Mouse (Mus musculus) liver, embryonic 11.5 days (tissue): Measurements from ENCODE around the gene C1ql4. TPM values are rescaled to one million over a fixed set of nuclear protein-coding genes. Genes with fewer than 3 reads are reported as not detected.
"Not testable (repeated sequence)": the region's sequence is repeated elsewhere in the genome, so short reads cannot be mapped to it uniquely, and the experiment has no call there.

Source experiments
- ATAC-seq: fragments of 200-750 bp; cut with Nextera tagmentation; replicated peaks from 2 replicates; pipeline ENCODE4 v1.8.0; 2017; ENCODE audit warnings: moderate number of reproducible peaks, mild to moderate bottlenecking, moderate TSS enrichment, moderate library complexity; ENCODE audit not compliant: low FRiP score
- DNase-seq: peaks from one replicate; pipeline ENCODE4 v3.0.0-alpha.2; 2017; ENCODE audit warnings: low spot score
- H3K27ac ChIP-seq: fragments of 300-500 bp; sonication (generic); 2 replicates; pipeline ENCODE4 v1.5.1; 2014; ENCODE audit warnings: mild to moderate bottlenecking, low read depth, low read length, control low read depth
- H3K27me3 ChIP-seq: fragments of 300-500 bp; sonication (generic); replicated peaks from 2 replicates; pipeline ENCODE4 v1.6.1; 2014; ENCODE audit warnings: low read length, mixed read lengths; ENCODE audit not compliant: control insufficient read depth, insufficient read depth
- H3K36me3 ChIP-seq: fragments of 300-500 bp; sonication (generic); 2 replicates; pipeline ENCODE4 v1.6.1; 2014; ENCODE audit warnings: mild to moderate bottlenecking, low read length, moderate library complexity, mixed read lengths; ENCODE audit not compliant: control insufficient read depth, insufficient read depth
- H3K4me1 ChIP-seq: fragments of 300-500 bp; sonication (generic); replicated peaks from 2 replicates; pipeline ENCODE4 v1.6.1; 2014; ENCODE audit warnings: low read length, mixed read lengths; ENCODE audit not compliant: control insufficient read depth, insufficient read depth
- H3K4me2 ChIP-seq: fragments of 300-500 bp; sonication (generic); 2 replicates; pipeline ENCODE4 v1.6.1; 2014; ENCODE audit warnings: mild to moderate bottlenecking, control low read depth, moderate library complexity
- H3K4me3 ChIP-seq: fragments of 300-500 bp; sonication (generic); 2 replicates; pipeline ENCODE4 v1.5.1; 2014; ENCODE audit warnings: low read depth, low read length, control low read depth
- H3K9ac ChIP-seq: fragments of 300-500 bp; sonication (generic); 2 replicates; pipeline ENCODE4 v1.6.1; 2014; ENCODE audit warnings: low read depth, low read length, control low read depth
- H3K9me3 ChIP-seq: fragments of 300-500 bp; sonication (generic); 2 replicates; pipeline ENCODE4 v1.6.1; 2016; ENCODE audit warnings: low read length, inconsistent platforms, mixed read lengths; ENCODE audit not compliant: control insufficient read depth
- WGBS: fragments of 180-500 bp; shearing (Covaris S2); extraction: QIAGEN DNeasy Blood & Tissue Kit; methylation state at CpG from one replicate; pipeline ENCODE4 v1.1.7; 2014; 5-methylcytosine and 5-hydroxymethylcytosine counted together
- polyA plus RNA-seq: library from polyadenylated mRNA; unstranded; fragments of >200 nt; fragmentation: Nextera tagmentation; extraction: Ambion mirVana; gene quantifications from 2 replicates; pipeline ENCODE4 v1.2.1, GENCODE M21; 2014

Gene C1ql4
- polyA plus RNA-seq, 1 experiment from 2014 or later = not detected

GRCm38 (mm10) chr15:99049473-99050253 lies 38.0 kb downstream of the C1ql4 start:
- ATAC-seq = no peak
- Histone ChIP-seq H3K36me3 (no peaks in the 10 kb centered on the region), H3K4me2 (no peak overlapping the region), H3K27me3 (peaks cover 28% of the 10 kb centered on the region), H3K9ac (no peak overlapping the region), H3K9me3 (no peaks in the 10 kb centered on the region), H3K4me3 (no peak overlapping the region), H3K4me1 (no peaks in the 10 kb centered on the region), H3K27ac (no peak overlapping the region)
- DNase-seq = no peak
- 24% methylated on average over 13 of the region's 13 CpGs for WGBS

GRCm38 (mm10) chr15:99045734-99046133 lies 41.9 kb downstream of the C1ql4 start:
- WGBS = 89% methylated on average over 6 of the region's 6 CpGs
- not testable (repeated sequence) for H3K9ac ChIP-seq, DNase-seq, H3K4me1 ChIP-seq, ATAC-seq, H3K27me3 ChIP-seq, H3K4me2 ChIP-seq, H3K27ac ChIP-seq, H3K4me3 ChIP-seq, H3K9me3 ChIP-seq, H3K36me3 ChIP-seq

GRCm38 (mm10) chr15:99044854-99045253 lies 42.8 kb downstream of the C1ql4 start:
- Histone ChIP-seq H3K36me3 (no peaks in the 10 kb centered on the region), H3K9me3 (no peaks in the 10 kb centered on the region), H3K27me3 (no peaks in the 10 kb centered on the region), H3K4me1 (peaks cover 6% of the 10 kb centered on the region; the same call in 1 of the 2 replicates), H3K4me2 (no peak overlapping the region), H3K4me3 (no peak overlapping the region), H3K9ac (no peak overlapping the region), H3K27ac (no peak overlapping the region)
- DNase-seq = no peak
- WGBS = 56% methylated on average over 3 of the region's 3 CpGs
- no peak for ATAC-seq

GRCm38 (mm10) chr15:99042334-99042733 lies 45.3 kb downstream of the C1ql4 start:
- DNase-seq (no peak), ATAC-seq (0 out of 2 replicates have a peak, but pooled peaks have one; percentile 20)
- H3K27ac ChIP-seq = no peak overlapping the region
- no peak overlapping the region for H3K9ac ChIP-seq
- no peak overlapping the region for H3K4me3 ChIP-seq
- H3K36me3 ChIP-seq = peaks cover 5% of the 10 kb centered on the region; the same call in 1 of the 2 replicates
- WGBS = 72% methylated on average over 5 of the region's 5 CpGs
- H3K9me3 ChIP-seq = no peaks in the 10 kb centered on the region
- peaks cover 6% of the 10 kb centered on the region; the same call in 1 of the 2 replicates for H3K4me1 ChIP-seq
- no peaks in the 10 kb centered on the region for H3K27me3 ChIP-seq
- no peak overlapping the region for H3K4me2 ChIP-seq

GRCm38 (mm10) chr15:99040920-99041856 lies 46.4 kb downstream of the C1ql4 start:
- Histone ChIP-seq H3K27ac (no peak overlapping the region), H3K4me1 (peaks cover 6% of the 10 kb centered on the region; the same call in 1 of the 2 replicates), H3K9ac (no peak overlapping the region), H3K9me3 (no peaks in the 10 kb centered on the region), H3K4me3 (no peak overlapping the region), H3K4me2 (no peak overlapping the region), H3K36me3 (peaks cover 12% of the 10 kb centered on the region), H3K27me3 (no peaks in the 10 kb centered on the region)
- DNase-seq (no peak), ATAC-seq (no peak)
- WGBS = 67% methylated on average over 21 of the region's 21 CpGs

- Histone ChIP-seq H3K4me2 (no peak overlapping the region), H3K9me3 (no peaks in the 10 kb centered on the region), H3K36me3 (peaks cover 14% of the 10 kb centered on the region), H3K4me1 (peaks cover 6% of the 10 kb centered on the region; the same call in 1 of the 2 replicates), H3K9ac (no peak overlapping the region), H3K4me3 (no peak overlapping the region), H3K27ac (no peak overlapping the region), H3K27me3 (no peaks in the 10 kb centered on the region)
- ATAC-seq = peak; percentile 43; the same call in 1 of the 2 replicates
- 53% methylated on average over 26 of the region's 26 CpGs for WGBS
- DNase-seq = peak; percentile 34
These were observed 47.4 kb downstream of the C1ql4 start for GRCm38 (mm10) chr15:99039996-99040919.

- peaks cover 23% of the 10 kb centered on the region for H3K36me3 ChIP-seq
- DNase-seq (no peak), ATAC-seq (no peak)
- H3K4me3 ChIP-seq = no peak overlapping the region
- H3K4me2 ChIP-seq = no peak overlapping the region
- peaks cover 6% of the 10 kb centered on the region; the same call in 1 of the 2 replicates for H3K4me1 ChIP-seq
- 78% methylated on average over 4 of the region's 4 CpGs for WGBS
- H3K27me3 ChIP-seq = no peaks in the 10 kb centered on the region
- no peaks in the 10 kb centered on the region for H3K9me3 ChIP-seq
- no peak overlapping the region for H3K9ac ChIP-seq
- no peak overlapping the region for H3K27ac ChIP-seq
These were observed 48.3 kb downstream of the C1ql4 start for GRCm38 (mm10) chr15:99039306-99039705.

- Histone ChIP-seq H3K27ac (no peak overlapping the region), H3K27me3 (no peaks in the 10 kb centered on the region), H3K9me3 (no peaks in the 10 kb centered on the region), H3K4me1 (peaks cover 6% of the 10 kb centered on the region; the same call in 1 of the 2 replicates), H3K4me2 (no peak overlapping the region), H3K36me3 (peaks cover 23% of the 10 kb centered on the region), H3K4me3 (no peak overlapping the region), H3K9ac (no peak overlapping the region)
- DNase-seq (no peak), ATAC-seq (no peak)
- WGBS = 83% methylated on average over 5 of the region's 5 CpGs
These were observed 48.8 kb downstream of the C1ql4 start for GRCm38 (mm10) chr15:99038797-99039196.
